Mouse (Mus musculus) ES-Bruce4 (cell line): ENCODE measurements around the gene Dnmbp.

Experiments used
- EP300 ChIP-seq: IDR thresholded peaks from 2 replicates; pipeline ENCODE4 v1.6.1; 2011; ENCODE audit warnings: low read depth, low read length; ENCODE audit not compliant: insufficient read depth
- POLR2A ChIP-seq: IDR thresholded peaks from one replicate; pipeline ENCODE4 v1.8.1; 2011; ENCODE audit warnings: low read length; ENCODE audit not compliant: insufficient read depth

DNA sequence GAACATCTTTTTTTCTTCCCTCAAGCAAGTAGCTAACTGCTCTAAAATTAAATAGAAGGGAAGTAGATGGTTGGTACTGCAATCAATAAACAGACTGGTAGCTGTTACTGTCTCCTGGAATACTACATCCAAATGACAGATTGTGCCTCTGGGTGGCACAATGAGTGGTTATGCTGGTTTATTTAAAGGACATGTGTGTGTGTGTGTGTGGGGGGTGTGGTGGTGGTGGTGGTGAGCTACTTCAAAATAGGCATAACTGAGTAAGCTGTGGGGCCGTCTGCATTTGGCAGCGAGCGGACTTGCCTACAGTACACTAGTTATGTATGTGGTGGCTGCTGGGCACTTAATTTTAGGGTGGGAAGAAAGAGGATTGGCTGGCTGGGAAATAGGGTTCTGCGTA is 17.9 kb upstream of the Dnmbp start:
- TF ChIP-seq POLR2A (no peak), EP300 (no peak)
